Mouse (Mus musculus): ENCODE measurements around the gene Foxn3.

- no peak for TF ChIP-seq CTCF (IDR thresholded peaks at IDR 0.05; ENCODE audit: low read depth, low read length)
- no peak for TF ChIP-seq POLR2A (IDR thresholded peaks at IDR 0.05; ENCODE audit: insufficient read depth, low read length)
Observed at GRCm38 (mm10) chr12:99360958-99361751, 202.2 kb downstream of the Foxn3 start.

Measured in ES-Bruce4 (cell line).